Mouse (Mus musculus) small intestine, adult 2 months (tissue): Measurements from ENCODE around the gene Dusp13.

Source experiments
- CTCF ChIP-seq: fragments of 200-500 bp; IDR thresholded peaks from 2 replicates; pipeline ENCODE4 v1.5.1; 2012; ENCODE audit warnings: low read depth, mild to moderate bottlenecking, control low read depth, inconsistent platforms, low read length, moderate library complexity, mixed read lengths; ENCODE audit not compliant: insufficient replicate concordance, insufficient read length; ENCODE audit errors: extremely low read depth
- POLR2A ChIP-seq: fragments of 200-500 bp; IDR thresholded peaks from 2 replicates; pipeline ENCODE4 v1.6.1; 2012; ENCODE audit warnings: low read depth, mild to moderate bottlenecking, control low read depth, inconsistent platforms, low read length, moderate library complexity

- TF ChIP-seq POLR2A (no peak), CTCF (no peak)
Observed at GRCm38 (mm10) chr14:21702691-21703090, 48.3 kb downstream of the Dusp13 start.
